Mouse (Mus musculus): ENCODE data around the gene Arhgap23.

The Arhgap23 gene

DNA sequence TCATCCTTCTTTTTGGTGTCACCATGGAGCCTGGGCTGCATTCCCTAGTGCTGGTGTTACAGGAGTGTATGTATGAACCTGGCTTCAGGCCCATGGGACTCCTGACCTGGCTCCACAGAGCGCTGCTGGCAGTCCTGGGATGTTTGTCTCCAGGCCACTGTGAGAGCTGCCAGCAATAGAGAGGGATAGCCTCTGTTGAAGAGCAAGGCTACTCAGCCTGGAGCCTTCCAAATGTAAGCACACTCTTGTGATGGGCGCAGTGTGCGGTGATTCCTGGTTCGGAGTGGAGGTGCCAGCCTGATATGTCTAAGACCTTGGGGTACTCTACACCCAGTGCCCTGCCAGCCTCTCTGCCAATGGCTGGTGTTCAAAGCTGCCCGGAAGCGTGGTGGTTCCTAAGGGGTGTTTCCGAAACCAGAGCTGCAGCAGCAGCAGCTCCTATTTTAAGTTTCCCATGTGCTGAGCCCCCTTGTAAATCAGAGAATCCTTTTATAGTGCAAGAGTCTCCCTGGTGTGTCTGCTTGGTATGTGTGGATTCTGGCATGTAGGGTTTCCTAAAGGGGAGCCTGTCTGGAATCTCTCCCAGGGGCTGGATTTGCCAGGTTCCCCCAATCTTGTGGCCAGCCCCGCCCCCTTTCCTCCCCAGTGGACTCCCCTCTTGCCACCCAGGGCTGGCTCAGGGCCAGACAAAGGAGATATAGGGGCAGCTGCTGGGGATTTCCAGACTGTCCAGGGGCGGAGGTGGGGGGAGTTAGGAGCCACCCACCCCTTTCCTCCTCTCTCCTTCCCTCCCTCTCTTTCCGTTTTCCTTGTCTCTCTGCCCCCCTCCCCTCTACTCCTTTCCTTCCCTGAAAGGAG lies 9.0 kb upstream of the Arhgap23 start:
- peak; percentile 73 for DNase-seq (ENCODE audit: low read depth)

DNA sequence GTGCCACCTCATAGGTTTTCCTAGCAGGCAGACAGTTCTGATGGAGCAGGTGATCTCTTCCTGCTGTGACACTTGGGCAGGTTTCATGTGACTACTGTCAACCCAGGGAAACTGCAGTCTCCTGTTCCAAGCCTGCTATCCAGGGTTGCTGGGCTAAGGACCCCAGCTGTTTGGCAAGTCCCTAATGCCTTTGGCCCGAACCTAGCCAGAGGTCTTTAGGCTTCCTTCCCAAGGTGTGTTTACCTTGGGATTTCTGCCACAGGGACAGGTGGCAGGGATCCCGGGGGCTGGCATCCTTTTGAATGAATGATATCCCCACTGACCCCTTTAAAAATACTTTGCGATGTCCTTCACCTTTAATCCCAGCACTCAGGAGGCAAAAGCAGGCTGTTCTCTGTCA lies 7.9 kb upstream of the Arhgap23 start:
- no peak for DNase-seq (ENCODE audit: low read depth)

DNA sequence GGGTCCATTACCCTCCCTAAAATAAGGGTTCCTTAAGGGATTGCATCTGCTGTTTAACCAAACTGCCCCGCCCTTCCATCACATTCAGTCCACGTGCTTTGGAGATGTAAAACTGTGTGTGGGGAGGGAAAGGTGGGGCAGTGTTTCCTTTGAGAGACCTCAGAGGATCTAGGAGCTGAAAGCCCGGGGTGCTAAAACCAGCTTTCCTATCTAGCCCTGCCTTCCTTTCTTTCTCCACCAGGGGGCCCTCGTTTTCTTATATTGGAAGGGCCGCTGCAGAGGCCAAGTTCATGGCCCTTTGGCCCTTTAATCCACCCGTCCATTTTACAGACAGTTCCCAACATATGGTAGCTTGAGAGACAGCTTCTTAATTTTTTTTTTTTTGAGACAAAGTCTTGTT lies 7.2 kb upstream of the Arhgap23 start:
- peak; percentile 88 for DNase-seq (ENCODE audit: low read depth)

DNA sequence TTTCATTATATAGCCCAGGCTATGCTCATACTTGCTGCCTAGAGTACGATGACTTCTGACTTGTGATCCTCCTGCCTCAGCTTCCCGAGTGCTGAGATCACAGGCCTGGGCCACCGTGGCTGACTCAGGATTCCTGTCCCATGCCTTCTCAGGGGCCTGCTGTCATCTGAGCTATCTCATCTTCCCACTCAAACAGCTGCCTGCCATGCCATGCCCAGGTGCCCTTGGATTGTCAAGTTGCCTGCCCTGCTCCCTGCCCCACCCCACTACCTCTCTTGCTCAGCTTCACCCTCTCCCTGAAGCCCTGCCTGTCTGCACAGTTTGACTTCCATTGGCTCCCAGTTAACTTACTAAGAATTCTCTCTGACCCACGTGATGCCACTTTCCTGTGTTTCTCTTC lies 4.4 kb upstream of the Arhgap23 start:
- no peak for DNase-seq (ENCODE audit: low read depth)

DNA sequence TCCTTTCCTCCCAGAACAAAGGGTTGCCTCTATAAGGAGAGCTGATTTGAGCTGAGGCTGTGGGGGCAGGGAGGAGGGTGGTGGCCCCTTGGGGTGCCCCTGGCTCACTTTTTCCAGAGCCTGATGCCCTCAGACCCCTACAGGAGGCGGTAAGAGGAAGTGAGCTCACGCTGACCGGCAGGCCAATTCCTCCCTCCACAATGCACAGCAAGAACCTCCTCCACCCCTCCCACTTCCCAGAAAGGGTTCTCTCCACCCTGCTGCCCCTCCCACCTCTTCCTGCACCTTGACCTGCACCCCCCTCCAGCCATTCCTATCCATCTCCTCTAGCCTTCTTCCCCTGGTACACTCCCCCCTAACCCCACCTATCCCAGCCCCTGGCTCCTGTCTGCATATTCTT lies 3.2 kb upstream of the Arhgap23 start:
- DNase-seq (ENCODE audit: low read depth): peak; percentile 28

DNA sequence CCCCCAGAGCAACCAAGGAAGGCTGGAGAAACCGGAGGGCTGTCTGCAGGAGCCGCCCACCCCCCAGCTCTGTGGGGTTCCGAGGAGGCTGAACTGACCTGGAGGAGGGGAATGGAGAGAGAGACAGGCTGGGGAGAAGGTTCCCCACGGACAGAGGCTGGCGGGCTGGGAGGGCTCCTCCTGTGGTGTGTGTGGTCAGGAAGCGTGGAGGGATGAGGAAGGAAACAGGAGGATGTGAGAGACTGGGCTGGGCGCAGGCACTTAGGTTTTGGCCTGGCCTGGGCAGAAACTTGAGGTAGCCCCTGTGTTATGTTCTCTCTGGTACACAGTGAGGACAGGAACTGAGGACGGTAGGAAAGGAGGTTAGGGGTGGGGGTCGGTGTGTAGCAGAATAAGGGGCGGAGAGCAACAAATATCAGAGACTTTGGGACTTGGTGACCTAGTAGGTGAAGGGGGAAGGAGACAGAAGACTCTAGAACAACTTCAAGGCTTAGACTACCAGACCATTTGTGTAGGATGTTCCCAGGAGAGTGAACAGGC lies 2.5 kb upstream of the Arhgap23 start:
- DNase-seq (ENCODE audit: low read depth): no peak

DNA sequence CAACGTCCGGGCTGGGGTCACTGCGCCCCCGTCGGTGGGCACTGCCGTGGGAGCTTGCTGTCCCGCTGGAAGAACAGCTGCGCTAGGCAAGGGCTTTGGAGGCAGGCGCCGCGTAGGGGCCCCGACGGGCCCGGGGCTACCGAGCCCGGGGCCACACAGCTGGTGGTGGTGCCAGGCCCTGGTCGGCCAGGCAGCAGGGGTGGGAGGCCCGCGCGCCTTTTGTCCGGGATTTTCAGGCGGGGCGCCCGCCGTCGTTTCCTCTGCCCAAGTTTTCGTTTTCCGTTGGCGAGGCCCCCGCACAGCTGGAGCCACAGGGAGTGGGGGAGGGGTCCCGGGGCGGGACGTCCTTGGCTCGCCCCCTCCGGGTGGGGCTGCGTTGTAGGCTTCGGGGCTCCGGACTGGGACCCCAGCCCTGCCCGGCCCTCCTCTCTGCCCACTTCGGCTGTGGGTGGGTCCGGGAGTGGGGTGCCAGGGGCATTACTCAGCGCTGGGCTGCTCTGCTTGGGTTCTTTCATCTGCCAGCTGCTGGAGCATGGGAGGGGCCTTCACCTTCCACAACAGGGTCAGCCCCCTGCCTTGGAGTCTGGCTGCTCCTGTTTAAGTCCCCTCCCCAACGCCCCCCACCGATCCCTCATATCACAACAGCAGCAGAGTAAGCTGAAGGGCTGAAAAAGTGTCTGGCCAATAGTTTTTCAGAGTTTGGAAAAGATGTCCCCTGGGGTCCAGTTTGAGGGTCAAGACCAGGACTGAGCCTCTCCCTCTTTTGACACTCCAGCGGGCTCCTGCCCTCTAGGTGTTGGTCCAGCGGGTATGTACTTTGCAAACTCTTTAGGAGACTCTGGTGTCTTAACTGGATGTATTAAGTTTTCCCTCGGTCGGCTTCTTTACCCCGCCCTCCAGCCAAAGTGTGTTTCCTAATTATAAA lies 641 bp downstream of the Arhgap23 start:
- peak; percentile 72 for DNase-seq (ENCODE audit: low read depth)

DNA sequence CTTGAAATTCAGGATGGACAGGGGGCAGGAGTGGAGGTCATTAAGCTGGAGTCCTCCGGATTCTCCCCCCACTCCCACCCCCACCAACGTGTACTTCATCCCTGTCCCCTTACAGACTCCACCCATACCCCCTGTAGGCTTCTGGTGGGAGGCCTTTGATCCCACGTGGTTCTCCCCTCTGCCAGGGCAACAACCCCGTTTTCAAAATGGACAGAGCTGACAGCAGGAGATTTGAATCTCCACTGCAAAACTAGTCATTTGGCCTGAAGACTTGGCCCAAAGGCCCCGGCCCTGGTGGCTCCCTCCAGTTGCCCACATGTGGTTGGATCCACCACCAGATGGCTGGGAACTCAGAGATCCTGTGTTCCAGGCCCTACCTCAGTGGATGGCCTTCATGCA lies 1.3 kb downstream of the Arhgap23 start:
- DNase-seq (ENCODE audit: low read depth): peak; percentile 11

DNA sequence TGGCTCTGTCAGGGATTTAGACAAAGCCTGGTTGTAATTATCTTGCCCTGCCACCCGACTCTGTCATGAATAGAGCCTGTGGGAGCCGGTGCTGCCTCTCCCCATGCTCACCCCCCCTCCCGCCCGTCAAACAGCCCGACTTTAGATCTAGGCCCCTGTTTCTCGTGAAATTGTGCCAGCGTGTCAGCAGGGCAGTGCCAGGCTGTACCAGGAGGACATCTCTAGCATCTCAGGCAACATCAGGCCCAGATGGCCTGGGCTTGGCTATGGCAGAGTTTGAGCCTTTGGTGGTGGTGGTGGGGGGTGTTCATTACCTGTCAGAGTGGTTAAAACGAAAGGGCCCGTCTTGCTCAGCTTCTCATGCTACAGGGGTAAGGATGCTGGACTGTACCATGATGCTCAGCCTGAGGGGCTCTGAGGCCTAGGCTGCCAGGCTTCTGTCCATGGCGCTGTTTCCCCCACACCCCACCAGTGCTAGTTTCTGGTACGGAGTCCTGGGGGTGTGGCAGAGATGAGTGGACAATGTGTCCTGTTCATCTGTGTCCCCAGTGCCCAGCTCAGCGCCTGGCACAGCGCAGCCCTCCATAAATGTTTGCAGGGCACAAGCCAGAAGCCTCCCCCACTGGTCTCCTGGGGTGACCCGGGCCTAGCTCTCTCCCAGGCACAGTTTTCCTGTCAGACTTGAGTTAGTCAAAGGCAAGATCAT lies 3.7 kb downstream of the Arhgap23 start:
- peak; percentile 14 for DNase-seq (ENCODE audit: low read depth)

DNA sequence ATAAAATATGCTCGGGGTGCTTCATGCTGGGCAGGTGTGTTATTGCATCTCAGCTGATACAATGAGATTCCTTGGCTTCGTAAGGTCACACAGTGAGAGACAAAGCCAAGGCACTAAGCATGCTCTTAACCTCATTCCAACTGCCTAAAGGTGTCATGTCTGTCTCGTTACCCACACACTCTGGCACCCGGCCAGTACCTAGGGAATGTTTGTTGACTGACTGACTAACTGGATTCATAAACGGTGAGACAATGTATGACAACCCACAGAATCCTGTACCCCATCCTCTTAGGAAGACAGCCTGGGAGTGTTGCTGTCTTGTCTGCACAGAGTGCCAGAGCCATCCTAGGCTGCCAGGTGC lies 4.2 kb downstream of the Arhgap23 start:
- peak; percentile 71 for DNase-seq (ENCODE audit: low read depth)

DNA sequence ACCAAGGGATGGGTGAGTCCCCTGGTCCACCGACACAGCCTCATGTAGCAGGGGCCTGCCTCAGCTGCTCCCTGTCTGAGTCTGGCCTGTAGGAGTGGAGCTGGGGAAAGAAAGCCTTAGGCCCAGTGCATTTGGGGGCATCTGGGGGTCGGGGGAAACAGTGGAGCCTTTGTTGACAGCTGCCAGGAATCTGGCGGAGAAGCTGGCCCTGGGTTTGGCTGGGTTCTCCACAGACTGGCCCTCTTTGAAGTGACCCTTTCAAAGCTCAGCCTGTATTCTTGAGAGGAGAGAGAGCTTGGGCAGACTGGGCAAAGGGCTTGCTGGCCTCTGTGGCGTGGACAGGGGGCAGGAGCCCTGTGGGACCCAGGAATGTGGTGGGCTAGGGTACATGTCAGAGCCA lies 7.2 kb downstream of the Arhgap23 start:
- no peak for DNase-seq (ENCODE audit: low read depth)

DNA sequence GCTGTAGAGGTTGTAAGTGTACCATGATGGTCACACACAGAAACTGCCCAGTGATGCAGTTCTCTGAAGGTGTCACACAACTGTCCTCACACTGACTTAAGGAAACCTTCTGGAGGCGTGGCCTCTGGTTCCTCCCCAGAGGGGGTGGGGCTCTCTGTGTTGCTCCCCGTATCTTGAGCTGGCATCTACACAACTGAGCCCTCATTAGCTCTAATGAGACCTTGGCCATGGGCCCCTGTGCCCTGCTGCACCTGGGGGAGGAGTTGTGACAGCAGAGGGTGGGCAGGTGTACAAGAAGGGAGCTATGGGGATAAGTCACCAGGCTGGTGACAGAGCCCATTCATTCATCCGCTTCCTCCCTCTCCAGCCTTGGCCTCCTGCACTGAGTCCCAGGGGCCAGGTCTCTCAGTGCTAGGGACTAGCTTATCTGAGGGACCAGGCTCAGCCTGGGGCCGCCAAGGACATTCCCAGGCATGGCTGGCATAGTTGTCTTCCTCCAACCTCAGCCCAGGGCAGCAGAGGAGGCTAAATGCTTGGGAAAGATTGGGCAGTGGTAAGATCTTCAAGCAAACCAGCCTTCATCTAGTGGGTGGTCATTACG lies 8.9 kb downstream of the Arhgap23 start:
- no peak for DNase-seq (ENCODE audit: low read depth)

DNA sequence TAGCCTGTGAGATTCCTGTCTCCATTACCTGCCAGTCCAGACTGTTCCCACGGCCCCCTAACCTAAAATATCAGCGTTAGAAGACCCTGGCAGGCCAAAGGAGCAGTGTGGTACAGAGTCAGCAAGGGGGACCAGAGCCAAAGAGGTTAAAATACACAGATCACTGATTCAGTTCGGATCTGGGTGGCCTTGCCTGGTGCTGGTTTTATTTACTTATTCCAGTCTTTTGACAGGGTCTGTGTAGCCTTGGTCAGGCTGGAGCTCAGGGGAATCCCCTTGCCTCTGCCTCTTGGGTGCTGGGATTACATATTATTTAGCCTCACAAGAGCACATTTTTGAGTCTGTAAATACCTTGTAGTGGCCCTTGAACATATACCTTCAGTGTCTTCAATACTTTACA lies 9.5 kb downstream of the Arhgap23 start:
- no peak for DNase-seq (ENCODE audit: low read depth)

DNA sequence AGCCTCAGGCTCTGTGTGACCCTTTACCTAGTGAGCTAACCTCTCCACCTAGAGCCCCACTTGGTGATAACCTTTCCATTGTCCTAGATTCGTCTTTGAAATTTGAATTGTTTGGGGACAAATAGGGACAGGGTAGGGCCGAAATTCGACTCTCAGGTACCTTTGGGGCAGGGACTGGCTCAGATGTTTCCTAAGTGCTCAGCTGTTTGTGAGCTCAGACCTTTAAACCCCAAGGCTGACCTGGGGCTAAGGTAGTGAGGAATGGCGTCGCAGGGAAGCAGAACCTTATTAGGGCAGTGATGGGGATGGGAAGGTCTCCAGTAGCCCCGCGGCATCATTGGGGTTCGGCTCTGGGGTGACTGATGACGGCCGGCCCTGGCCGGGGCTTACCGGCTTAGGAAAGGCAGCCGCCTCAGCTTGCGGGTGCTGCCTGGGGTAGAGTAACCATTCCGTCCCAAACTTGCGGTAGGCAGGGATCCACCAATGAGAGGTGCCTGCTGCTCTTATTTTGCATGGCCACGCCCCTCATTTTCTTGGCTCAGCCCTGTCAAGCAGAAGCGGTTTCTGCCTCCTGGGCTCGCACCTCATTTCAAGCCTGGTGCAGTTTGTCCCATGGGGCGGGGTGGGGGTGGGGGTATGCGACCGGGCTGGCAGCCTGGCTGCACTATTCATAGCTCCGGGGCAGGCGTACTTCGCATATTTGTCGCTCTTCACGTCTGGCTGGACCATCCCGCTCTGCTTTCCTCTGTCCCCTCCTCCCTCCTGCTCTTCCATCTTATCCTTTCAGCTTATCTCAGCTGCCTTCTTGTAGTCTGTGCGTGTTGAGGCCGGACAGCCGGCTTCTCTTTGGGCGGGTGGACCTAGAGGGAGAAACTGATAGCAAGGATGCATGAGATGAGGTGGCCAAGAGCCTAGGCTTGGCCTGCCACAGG lies 12.7 kb downstream of the Arhgap23 start:
- DNase-seq (ENCODE audit: low read depth): peak; percentile 90

DNA sequence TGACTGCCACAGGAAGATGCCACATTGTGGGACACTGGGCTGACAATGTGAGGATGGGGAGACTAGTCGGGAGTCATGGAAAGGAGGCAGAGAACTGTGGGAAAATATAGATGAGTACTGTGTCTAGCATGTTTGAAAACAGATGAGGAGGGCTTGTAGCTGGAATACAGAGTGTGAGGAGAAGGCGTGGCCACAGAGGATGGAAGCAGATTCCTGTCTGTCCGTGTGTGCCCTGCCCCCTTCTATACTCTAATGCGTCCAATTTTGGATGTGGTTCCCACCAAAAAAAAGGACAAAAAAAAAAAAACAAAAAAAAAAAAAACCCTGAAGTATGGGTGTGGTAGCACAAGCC lies 13.4 kb downstream of the Arhgap23 start:
- no peak for DNase-seq (ENCODE audit: low read depth)

DNA sequence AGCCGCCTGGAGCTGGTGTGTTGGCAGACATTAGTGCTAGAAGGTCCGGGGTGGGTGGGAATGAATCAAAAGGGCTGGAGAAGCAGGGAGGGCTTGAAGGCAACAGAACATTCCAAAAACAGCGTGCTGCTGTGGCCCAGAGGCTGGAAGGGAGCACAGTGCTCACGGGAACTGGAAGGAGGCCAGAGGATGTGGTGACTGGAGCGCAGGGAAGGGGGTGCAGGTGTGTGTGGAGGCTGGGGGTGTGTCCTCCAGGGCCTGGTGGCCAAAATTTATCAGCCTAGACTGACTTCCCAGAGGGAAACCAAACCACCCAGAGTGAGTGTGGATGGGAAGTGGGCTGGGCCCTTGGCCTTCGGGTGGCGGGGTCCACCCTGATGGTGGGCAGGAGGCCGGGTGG lies 14.3 kb downstream of the Arhgap23 start:
- no peak for DNase-seq (ENCODE audit: low read depth)

DNA sequence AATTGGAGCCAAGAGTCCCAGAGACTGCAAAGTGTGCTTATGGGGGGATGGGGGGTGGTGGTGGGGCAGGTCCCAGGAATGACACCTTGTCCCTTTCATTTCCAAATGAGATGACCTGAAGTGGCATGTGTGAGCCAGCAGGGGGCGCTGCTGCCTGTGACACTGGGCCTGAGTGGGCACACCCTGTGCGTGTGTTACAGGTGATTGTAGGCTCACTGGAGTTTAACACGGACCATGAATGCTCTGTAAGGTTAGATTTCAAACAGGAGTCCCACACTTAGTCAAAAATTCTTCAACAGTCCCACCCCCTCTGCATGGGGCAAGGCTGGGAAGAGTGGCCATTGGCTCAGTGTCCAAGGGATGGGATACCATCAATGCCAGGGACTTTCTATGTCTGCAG lies 16.7 kb downstream of the Arhgap23 start:
- DNase-seq (ENCODE audit: low read depth): peak; percentile 68

DNA sequence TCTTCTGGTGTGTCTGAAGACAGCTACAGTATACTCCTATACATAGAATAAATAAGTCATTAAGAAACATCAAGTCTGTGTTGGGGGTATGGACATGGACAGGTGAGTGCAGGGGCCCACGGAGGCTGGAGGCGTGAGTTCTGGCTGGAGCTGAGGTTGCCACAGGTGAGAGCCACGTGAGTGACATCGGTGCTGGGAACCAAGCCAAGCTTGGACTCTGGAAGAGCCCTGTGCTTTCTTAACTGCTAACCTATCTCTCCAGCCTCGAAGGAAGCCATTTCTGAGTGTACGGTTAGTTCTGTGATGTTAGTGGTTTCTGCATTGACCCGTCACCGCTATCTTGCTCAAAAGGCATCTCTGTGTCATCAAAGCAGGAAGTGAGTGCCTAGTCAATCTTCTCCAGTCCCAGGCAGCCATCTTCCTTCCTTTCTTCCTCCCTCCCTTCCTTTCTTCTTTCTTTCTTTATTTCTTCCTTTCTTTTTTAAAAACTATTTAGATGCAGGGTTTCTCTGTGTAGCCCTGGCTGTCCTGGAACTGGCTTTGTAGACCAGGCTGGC lies 17.7 kb downstream of the Arhgap23 start:
- no peak for DNase-seq (ENCODE audit: low read depth)

DNA sequence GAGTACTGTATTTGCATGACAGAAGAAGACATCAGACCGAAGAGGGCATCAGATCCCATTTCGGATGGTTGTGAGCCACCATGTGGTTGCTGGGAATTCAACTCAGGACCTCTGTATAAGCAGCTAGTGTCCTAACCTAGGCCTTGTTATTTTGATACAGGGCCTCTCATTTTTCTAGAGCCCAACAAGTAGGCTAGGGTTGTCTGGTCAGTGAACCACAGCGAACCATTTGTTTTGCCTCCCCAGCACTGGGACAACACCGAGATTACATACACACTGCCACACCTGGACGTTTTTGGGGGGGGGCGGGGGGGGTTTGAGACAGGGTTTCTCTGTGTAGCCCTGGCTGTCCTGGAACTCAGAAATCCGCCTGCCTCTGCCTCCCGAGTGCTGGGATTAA lies 18.8 kb downstream of the Arhgap23 start:
- DNase-seq (ENCODE audit: low read depth): no peak

DNA sequence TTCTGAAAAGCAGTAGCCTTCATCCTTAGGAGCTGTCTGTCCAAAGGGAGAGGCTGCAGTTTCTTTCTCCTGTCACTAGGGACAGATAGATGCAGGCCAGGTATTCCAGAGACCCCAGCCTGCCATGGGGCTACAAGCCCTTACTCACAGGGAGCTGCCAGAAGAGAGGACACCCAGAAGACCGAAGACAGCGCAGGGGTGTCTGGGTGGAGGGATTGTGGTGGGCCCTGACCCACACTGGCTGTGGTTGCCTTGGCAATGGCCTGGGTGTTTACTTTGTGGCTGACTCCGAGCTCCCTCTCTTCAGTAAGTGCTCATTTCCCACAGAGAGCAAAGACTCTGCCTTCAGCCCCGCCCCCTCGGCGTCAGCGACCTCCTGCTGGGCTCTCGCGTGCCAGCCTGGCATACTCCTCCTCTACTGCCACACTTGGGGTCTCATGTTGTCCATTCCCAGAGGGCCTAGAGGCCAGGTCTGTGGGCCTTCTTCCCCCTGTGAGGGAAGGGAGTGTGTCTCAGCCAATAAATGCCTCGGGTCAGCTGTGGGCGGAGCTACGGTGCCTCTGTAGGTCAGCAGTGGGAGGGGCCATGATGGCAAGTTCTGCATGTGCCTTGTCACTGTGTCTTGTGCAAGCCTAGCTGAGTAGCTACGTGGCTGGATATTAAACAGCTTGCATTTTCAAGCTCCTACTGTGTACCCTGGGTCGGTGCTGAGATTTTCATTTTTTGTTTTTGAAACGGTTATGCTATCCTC lies 19.5 kb downstream of the Arhgap23 start:
- peak; percentile 94 for DNase-seq (ENCODE audit: low read depth)
